Mouse (Mus musculus) T-helper 2 cell (primary cell): Measurements from ENCODE around the gene Man1b1.

ENCODE experiments used
- in situ Hi-C: fragments of 300-600 bp; cut with MboI, MseI; formaldehyde crosslinking; loops from one replicate; pipeline ENCODE4 v1.15.1; 2025; ENCODE audit warnings: high pct_unique_total_duplicates

Man1b1 gene

DNA sequence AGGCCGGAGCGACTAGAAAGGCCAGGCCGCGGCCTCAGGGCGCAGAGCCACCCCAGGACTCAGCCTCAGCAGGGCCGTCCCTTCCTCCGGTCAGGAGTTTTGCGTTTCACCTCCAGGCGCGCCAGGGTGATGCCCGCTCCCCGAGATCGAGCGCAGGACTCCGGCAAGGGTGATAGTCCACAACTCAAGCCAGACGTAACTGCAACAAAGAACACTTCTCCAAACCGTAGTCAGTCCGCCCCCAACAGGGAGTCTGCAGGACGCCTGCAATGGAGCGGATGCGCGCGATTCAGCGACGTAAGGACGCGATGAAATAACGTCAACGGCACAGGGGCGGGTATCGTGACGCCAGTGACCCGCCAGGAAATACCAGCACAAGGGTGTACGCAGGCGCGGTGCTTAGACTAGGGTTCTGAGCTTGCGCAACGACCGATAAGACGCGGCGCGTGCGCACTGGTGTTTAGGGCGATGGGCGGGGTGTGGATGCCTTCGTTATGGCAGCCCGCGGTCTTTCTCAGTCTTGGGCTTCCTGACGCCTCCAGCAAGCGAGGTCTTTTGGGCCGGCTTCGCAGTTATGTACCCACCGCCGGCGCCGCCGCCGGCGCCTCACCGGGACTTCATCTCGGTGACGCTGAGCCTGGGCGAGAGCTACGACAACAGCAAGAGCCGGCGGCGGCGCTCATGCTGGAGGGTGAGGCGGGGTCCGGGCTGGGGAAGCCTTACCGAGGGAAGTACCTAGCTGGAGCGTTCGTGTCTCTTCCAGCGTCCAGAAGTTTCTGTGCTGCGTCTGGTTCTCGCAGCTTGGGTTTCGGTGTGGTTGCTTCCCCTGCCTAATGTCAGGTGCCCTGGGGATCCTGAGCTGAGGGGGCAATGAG is at the start of gene Man1b1:
TSS of gene Man1b1 (plus strand) at position 53 of the 875 bp plus-strand sequence.
- in situ Hi-C loops: loop anchor here (5.0 kb wide), 2 partner anchors 35 to 60 kb away; partner anchors contain the start of genes Anapc2, Ssna1 and Uap1l1

DNA sequence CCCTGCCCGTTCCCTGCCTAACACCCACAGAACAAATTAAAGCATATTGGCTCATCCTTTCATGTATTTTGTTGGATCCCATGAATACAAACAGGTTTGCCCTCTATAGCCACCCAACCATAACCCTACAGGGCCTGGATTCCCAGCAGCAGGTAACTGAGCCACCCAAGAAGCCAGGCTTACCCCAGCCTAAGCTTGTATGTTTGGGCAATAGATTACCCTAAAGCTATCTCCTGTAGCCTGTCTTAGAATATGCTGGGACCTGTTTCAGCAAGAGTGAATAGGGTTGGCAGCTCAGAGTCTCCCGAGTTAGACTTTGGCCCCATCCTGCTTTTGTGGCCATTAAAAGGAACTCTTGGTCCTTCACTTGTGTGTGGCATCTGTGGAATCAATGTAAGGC is 46.6 kb upstream of the Man1b1 start:
- in situ Hi-C loops: no loop called here

DNA sequence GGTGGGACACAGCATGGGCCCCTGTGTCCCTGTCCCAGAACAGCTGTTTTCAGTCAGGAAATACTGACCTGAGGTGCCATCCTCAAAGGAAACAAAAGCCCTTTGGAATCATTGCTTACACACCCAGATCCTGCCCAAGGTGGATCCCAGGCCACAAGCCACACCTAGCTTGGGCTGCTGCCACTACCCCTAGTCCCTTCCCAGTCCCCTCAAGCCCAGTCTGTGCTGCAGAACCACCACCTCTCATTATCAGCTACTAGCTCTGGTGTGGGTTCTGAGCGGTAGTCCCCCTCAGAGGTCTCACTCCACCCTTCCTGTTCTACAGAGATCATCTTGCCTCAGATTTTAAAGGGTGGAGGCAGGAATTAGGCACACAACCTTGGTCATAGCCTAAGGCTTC is 45.8 kb upstream of the Man1b1 start:
- in situ Hi-C loops: no loop called here

DNA sequence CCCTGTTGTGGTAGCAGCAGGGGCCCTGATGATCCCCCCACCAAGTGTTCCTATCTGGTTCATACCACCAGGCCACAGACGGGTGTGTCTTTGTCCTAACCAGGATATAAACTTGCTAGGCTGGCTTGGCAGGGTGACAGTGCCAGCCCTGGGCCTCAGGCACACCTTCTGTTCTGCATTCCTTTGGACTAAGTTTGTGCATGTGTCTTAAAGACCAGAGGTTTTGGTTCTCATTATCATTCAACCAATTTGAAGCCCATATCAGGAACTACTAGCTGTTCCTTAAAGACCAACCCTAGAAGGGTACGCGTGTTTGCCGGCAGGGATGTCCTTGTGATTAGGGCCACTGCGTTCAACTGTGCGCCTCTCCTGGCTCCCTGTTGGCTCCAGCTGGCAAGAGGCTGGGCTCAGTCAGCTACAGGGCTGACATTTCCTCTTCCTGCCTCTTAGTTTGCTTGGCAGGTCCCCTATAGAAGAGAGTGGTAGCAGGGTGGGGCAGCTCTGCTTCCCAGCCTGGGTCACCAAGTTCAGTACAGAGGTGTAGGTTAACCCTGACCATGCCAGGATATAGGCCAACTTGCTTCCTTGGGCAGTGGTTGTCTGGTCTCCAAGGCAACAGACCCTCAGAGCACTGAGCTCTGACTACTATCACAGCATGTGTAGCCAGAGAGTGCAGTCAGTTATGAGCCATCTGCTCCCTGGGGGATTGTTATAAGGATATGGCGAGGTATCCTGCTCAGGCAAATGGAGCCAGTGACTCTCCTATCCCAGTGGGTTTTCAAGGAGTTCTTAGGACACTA is 45.1 kb upstream of the Man1b1 start:
- in situ Hi-C loops: no loop called here

DNA sequence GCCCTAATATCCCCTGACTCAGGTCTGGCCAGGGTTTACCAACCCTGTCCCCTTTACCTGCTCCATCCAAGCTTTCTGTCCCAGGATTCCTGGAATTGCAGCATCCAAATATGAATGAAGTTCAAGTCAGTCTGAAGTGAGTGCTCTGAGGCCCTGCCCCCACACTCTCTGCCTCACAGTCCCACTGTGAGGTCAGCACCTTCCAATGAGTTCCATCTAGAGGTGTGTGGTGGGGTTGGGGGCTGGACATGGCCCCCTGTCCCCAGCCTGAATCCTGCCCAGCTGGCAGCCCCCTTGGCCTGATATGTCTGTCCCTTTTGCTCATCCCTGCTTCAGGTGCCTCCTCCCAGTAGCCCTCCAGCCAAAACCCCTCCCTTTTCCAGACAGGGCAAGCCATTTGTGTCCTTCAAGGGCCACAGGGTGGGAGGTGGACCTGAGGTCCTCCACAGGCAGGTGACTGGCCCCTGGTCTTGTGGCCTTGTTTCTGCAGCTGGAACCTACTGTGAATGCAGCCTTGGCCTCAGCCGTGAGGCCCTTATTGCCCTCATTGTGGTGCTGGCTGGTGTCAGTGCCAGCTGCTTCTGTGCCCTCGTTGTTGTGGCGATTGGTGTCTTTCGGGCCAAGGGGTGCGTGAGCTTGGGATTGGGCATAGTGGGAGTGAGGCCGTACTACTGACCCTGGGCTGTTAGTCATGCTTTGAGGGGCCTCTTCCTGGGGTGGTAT is 44.0 kb upstream of the Man1b1 start, which contains the start of gene Tmem210:
TSS of gene Tmem210 (plus strand) at position 219 of the 723 bp plus-strand sequence.
- in situ Hi-C loops: no loop called here

DNA sequence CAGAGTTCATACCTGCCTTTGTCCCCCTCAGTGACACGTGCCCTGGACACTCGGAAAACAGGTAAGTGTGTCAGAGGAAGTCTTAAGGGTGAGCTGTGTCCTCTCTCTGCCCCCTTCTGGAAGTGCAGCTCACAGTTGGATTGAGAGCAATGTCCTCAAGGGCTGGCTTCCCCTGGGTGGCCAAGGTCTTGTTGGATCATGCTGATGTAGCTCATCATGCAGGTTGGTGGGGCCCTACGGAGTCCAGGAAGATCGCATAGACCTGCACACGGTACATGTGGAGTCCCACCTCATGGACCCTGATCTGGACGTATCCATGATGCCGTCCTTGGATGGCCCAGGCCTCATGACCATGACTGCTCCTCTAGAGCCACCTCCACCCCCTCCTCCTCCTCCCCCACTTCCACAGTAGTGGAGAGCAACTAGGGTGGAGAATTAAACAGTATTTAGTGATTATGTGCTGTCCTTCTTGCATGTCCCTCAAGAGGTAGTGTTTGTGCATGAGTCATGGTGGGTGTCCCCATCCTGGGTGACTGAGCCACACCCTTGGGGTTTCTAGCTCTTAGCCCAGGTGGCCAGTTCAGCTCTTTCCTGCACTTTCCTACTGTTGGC is 43.3 kb upstream of the Man1b1 start:
- in situ Hi-C loops: no loop called here

DNA sequence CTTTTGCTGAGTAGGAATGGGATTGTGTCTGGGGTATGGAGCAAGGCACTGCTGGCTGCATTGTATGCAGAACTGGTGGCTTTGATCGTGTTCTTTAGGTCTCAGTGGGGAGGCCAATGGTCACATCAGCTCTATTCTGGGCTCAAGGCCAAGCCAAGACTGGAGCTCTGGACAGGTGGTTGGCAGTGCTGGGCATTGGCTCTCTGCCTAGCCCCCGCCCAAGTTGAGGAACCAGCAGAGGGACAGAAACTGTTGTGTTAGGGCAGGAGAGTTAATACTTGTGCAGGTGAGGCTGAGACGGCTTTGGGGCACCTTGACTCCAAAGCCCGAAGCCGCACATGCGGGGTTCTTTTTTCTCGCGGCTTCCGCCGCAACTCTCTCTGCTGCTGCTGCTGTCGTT is 42.5 kb upstream of the Man1b1 start, which contains the start of gene Lrrc26:
TSS of gene Lrrc26 (plus strand) at position 265 of the 400 bp plus-strand sequence.
- in situ Hi-C loops: no loop called here

DNA sequence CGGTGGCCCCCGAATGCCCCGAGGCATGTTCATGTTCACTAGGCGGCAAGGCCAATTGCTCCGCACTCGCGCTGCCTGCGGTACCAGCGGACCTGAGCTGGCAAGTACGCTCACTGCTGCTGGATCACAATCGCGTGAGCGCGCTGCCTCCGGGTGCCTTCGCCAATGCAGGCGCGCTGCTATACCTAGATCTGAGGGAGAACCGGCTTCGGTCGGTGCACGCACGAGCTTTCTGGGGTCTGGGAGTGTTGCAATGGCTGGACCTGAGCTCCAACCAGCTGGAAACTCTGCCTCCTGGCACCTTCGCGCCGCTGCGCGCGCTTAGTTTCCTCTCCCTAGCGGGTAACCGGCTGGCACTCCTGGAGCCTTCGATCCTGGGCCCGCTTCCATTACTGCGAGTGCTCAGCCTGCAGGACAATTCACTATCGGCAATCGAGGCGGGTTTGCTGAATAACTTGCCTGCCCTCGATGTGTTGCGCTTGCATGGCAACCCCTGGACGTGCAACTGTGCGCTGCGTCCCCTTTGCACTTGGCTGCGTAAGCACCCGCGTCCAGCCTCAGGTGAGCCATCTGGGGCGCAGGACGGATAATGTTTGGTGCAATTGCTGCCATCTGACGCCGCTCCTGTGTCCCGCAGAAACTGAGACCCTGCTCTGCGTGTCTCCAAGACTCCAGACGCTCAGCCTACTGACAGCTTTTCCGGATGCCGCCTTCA is 41.9 kb upstream of the Man1b1 start:
- in situ Hi-C loops: no loop called here

DNA sequence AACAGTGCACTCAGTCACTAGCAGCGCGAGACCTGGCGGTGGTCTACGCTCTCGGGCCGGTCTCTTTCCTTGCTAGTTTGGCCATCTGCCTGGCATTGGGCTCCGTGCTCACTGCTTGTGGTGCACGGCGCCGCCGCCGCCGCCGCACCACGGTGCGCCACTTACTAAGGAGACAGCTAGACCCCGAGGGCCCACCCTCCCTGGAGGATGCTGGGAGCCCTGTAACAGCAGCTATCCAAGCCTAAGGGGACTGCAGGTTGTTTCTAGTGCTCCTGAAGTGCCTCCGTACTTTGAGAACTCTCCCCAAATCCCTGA is 41.4 kb upstream of the Man1b1 start:
- in situ Hi-C loops: no loop called here

DNA sequence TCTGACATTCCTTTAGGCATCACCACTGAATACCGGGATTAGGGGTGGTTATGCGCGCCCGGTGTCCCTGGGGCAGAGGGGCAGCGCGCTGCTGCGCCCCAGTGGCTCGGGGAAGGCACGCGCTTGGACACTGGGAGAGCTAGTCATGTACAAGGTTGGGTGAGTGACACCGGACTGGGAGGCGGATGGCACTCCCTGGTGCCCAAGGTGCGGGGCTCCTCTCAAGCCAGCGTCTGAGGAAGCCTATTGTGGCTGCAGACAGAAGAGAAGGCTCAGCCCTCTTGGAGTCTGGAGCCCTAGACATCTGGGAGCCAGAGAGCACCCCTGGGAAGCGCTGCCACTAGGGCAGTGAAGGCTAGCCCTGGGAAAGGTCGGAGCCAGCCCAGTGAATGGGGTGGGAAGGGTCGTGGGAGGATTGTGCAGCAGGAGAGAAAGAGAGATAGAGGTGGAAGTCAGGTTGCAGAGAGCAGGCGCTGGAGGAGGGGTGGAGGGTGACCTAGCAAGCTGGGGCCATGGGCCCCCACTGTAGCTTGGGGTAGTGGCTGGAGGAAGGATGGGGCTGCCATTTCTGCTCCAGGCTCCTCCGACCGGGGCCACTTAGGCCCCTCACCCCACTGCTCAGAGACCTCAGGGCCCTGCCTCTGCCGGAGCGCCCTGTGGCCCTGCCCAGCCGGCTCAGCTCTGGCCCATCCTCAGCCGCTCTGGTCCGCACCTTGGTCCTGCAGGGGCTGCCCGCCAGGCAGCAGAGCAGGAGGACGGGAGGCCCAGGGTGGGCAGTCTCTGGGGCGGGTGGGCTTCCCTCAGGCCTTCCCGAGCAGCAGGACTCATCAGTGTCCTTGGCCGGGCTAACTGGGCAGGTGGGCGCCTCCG is 40.7 kb upstream of the Man1b1 start:
- in situ Hi-C loops: no loop called here

DNA sequence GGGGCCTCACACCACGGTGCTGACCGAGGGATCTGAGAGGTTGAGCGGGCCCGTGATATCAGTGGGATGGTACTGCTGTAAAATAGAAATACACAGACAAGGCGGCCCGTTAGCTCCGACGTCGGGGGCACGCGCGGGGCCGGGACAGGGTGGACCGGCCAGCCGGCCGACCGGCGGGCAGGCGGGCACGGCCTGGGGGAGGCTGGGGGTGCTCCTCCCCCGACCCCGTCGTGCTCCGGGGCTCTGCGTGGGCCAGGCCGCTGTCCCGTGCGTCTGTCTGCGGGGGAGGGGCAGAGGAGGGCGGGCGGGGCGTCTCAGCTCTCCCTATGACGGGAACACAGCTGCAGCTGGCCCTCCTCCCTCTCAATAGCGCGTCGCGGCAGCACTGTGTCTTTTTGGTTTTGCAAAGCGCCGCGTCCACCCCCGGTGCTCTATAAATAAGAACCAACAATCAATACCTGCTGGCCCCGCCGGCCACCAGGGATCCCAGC is 40.0 kb upstream of the Man1b1 start:
- in situ Hi-C loops: no loop called here

DNA sequence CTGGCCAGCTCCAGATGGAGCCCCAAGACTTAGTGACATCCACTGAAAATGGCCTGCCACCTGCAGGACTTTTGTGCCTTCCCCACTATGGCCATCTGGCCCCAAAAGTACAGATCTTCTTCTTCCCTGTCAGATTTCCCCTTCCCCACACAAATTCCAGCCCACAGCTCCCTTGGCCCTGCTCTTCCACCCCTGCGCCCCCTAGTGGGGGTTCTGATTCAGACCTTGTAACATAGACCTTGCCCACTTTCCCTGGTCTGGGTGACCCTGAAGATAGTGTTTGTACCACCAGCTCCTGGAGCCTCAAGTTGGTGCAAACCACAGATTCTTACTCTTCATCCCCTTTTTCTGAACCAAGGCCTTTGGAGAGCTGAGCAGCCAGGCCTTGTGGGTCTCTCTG is 39.3 kb upstream of the Man1b1 start:
- in situ Hi-C loops: no loop called here

DNA sequence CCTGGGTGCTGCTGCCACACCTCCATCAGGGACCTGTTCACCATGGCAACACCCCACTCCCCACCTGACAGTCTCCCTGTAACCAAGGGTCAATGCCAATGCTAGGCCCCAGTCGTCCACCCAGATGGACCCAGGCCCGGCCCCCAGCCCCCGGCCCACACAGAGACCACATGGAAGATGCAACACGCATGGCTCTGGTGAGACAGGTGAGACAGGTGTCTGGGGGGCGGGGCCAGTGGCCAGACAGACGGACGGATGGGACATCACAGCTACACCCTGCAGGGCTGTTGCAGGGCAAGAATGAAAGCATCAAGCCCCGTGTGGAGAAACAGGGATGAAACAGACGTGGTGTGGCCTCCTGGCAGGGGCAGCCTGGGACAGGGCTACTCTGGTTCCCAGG is 38.4 kb upstream of the Man1b1 start:
- in situ Hi-C loops: no loop called here

DNA sequence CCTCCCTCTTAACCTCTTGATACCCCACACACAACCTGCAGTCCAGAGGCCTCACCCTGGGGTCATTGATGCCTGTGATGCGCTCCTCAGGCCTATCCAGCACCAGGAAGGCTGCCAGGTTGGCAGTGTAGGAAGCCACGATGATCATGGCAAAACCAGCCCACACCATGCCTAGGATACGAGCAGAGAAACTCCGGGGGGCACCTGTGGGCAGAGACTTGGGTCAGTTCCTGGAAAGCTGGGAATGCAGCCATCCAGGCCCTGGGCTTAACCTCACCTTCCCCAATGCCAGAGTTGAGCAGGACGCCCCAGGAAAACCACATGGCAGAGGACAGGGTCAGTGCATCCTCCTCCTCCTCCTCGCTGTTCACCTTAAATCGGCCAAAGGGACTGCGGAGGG is 35.0 kb upstream of the Man1b1 start:
- in situ Hi-C loops: no loop called here

DNA sequence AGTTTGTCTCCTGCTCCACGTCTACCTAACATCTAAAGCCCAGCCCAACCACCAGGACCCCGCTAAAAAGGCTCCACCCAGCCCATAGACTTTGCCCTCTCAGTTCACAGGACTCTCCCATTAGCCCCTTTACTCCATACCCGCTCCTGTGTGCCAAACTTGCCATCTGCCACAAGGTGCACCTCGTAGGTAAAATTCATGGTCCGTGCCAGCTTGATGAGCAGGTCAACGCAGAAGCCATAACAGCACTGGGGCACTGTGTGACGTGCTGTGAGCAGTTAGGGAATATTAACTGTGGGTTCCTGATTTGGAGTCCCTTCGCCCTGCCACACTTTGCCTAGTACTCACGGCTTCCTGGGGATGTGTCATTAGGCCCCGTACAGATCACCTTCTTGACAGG is 34.1 kb upstream of the Man1b1 start:
- in situ Hi-C loops: no loop called here

DNA sequence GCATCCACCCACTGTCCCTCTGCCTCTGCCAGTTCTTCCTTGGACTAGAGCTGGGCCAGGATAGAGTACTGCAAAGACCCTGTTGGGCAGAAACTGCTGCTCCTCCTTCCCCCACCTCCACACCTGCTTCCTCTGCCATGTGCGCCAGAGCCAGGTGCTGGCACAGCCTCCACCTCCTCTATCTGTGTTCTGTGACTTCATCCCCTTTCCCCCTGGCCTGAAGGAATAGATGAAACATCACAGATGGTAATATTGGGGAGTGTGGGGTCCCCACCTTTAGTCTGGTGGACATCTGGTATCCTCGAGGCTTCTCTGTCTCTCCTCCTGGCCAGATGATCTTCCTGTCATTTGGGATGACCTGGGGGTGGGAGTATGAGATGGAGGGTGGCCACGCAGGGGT is 28.7 kb upstream of the Man1b1 start:
- in situ Hi-C loops: no loop called here

DNA sequence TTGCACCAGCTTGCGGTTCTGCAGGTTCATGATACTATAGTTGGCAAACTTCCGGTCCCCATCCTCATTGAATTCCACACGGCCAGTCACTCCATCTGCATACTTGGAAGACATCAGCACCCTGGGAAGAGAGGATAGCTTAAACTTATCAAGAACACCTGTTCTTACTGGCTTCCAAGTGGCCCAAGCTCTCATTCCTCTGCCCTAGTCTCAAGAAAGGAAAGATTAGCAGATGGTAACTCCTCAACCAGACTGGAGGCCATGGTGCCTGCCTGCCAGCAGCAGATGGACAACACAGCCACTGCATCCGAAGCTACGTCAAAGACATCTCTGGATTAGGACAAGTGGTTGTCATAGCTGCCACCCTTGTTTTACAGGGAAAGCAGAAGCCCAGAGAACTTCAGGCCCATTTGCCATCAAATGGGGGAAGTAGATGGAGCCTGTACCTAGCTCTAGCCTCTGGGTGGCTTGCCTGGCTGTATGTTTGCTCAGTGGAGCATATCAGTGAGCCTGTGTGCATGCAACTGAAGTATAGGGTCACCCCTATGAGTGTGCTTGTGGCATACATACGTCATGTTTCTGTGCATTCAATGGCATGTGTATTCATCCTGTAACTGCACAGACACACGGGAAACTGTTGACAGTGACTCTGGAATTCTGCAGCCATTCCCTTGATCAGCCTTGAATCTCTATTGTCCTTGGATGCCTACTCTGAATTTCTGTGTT is 28.0 kb upstream of the Man1b1 start:
- in situ Hi-C loops: no loop called here

DNA sequence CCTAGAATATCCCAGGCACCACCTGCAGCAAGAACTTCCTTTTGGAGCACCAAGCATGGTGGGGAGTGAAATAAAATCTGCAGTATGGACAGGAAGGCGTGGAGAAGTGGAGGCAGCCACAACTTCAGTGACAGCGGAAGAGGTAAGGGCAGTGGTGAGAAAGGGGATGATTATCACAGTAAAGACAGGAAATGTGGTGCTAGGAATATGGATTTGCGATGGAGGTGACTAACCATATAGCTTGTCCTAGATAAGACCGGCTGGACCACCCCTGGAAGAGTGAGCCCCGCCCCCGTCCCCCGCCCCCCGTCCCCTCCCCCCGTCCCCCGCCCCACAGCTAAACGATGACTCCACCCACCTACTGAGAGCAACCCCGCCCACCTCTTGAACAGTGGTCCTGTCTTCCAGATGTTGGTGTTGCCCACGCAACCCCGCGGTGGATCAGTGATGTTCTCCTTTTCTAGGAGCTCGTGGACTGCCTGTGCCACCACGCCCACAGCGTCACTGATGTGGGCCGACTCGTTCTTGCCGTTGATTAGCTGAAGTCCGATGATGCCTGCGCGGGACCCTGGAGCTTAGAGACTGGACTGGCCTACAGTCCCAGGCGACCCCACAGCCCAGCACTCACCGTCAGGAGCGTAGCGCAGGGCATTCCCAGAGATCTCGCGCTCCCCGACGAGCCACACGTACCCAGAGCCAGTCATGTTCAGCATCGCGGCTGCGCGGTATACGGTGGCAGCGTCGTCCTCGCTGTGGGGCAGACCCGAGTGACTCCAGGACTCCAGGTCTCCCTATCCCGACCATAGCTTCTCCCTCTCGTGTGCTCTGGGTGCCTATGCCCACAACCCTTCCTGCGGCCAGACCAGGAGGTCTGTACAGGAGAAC is 27.2 kb upstream of the Man1b1 start:
- in situ Hi-C loops: no loop called here
